Mouse (Mus musculus): ENCODE data around the gene Rab36.

Gene Rab36

DNA sequence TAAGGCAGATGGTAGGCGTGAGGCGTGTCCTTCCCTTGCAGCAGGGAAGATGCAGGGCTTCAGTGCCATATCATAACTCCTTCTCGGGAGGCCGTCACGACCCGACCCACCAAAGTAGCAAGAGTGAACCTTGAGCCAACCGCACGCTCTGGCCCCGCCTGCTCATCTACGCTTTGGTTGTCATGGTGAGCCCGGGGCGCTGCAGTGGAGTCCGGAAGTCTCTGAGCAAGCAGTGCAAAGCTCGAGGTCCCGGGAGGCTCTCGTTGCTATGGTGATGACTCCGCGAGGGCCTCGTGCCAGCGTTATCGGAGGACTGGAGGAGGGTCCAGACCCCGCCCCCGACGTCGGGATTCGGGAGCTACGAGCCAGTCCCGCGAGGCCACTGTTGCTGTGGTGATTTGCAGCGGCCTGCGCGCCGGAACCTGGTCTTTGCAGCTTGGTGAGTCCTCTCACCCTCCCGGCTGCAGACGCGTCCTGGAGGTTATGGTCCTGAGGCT lies at the start of gene Rab36:
Rab36 (plus strand) TSS at position 176 of the 497 bp plus-strand sequence.
- DNase-seq (ENCODE audit: low spot score), result peak; percentile 99

DNA sequence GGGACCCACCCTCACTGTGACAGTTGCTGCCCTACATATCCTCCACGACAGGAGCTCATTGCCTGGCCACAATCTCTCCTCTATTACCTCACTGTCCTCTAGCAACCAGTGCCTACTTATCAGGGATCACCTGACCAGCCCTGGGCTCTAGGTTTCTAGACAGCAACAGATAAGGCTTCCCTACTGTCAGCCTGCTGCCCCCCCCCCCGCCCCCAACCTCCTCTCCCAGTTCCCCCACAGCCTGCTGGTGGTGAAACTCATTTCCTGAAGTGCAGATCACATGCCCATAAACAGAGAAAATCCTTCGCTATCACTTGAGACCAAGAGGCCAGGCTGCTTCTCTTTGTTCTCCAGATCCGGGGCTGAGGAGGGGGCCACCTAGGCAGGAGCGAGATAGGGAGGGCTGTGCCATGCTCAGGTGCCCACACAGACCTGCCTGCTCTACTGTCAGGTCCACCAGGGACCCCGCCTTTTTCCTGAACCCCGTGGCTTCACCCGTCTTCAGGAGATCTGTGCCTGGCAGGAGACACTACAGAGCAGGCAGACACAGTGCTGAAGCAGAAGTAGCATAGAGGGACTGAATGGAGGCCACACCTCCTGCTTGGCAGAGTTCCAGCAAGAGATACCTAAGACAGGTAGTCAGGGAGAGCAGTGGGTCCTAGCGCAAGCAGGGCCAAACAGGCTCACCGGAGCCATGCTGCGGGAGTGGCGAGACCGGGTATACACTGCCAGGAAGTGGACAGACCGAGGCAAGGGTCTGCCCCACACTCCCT lies 49.0 kb upstream of the Rab36 start:
- no peak for DNase-seq (ENCODE audit: low spot score)

DNA sequence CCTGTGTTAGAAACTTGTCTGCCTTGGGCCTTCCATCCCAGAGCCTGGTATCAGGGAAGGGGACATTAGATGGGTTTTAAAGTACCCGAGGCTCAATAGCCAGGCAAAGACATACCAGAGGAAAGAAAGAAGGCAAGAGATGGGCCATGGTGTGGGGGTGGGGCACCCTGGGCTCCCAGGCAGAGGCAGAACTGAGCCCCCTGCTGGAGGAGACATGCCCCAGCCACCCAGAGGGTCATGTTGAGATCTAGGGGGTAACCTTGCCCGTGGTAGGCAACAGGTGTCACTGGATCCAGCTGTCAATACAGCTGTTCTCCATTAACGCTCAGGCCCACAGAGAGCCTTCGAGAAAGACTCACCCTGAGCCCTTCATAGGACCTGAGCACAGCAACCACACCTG lies 47.0 kb upstream of the Rab36 start:
- no peak for DNase-seq (ENCODE audit: low spot score)

DNA sequence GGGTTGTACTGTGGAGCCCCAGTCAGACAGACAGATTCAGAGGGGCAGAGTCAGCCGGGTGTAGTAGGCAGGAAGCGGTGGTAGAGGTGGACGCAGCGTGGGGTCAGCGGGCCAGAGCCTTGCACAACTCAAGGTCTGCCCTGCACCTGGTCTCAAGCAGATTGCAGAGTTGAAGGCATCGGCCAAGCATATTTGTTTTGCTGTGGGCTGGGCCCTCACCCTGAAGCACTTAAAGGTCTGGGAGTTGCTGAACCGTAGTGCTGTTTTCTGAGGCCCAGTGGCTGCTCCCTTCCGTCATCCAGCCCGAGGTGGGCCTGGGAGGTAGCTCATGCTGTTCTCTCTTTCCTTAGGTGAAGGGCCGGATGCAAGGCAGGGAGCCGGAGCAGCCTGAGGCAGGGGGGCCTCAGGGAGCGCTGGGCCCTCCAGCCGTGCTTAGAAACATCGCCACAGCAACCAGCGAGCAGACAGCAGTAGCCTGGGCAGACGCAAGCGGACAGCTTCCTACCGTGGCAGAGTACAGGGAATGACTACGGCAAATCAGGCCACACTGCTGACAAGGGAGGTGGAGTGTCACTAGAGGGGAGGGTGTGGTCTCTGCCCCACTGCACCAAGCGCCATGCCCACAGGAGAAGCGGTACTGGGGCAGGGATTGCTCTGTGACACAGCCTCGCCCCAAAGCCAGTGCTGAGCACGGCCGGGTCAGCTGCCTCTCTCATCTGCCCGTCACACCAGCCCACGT lies 46.1 kb upstream of the Rab36 start:
- DNase-seq (ENCODE audit: low spot score), result peak; percentile 31

DNA sequence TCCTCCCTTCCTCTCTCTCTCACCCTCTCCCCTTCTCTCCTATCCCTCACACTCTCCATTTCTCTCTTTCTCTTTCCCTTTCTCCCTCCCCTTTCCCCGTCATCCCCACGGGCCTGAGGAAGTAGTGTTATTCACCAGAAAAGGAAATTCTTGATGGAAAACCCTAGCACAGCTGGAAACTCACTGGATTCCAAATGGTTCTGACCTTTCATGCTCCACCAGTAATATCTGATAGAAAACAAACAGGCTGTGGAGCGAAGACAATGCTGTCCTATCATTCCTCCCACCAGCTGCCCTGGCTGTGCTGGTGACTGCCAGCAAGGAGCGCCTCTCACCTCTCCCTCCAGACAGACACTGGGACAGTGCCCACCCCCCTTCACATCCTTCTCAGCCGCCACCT lies 42.0 kb upstream of the Rab36 start:
- DNase-seq (ENCODE audit: low spot score), result no peak

DNA sequence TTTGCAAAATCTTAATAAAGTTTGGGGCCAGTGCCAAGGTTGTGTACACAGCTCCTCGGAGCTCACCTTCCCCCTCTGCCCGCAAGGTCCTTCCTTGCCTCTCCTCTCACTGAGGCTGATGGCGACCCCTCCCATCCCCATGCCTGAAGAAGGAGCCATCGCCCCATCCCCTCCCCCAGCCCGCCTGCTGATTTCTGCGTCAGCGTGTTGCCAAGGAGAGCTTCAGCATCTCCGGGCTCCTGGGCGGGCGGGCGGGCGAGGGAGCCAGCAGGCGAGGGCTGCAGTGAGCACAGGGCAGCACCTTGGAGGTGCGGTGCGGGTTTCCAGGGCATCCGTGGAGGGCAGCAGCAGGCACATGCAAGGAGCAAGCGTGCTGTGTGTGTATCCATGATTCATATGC lies 41.5 kb upstream of the Rab36 start:
- DNase-seq (ENCODE audit: low spot score), result peak; percentile 47

DNA sequence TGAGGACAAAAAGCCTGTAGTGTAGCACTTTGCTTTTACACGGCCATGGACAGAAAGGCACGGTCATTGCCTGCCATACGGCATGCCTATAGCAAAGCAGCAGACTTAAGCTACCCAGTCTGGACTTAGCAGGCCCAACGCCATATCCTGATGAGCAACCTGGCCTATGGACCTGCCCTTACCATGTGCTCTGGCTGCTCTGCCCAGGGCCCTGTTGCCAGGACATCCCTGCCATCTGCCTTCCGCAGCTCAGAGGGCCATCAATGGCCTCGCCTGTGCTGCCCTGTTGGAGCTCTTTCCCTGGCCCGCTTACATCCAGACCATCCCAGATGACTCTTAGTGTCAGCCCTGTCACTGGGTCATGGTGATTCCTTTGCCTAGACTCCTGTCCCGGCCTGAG lies 35.5 kb upstream of the Rab36 start:
- no peak for DNase-seq (ENCODE audit: low spot score)

DNA sequence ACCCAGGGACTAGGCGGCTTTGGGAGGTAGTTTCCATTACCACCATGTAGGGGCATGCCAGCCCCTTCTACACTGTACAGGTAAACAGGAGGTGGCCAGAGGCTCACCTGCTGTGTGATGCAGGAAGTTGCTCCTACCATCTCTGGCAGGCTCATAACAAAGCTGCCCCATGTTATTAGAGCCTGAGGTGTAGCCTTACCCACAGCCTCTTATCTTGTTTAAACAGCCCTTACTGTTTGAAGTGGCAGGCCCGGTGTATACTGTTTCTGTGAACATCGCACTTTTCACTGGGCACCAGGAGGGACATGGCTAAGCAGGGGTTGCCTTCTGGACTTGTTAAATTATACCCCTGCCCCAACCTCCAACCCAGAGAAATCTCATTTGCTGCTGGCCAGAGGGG lies 32.8 kb upstream of the Rab36 start:
- no peak for DNase-seq (ENCODE audit: low spot score)

DNA sequence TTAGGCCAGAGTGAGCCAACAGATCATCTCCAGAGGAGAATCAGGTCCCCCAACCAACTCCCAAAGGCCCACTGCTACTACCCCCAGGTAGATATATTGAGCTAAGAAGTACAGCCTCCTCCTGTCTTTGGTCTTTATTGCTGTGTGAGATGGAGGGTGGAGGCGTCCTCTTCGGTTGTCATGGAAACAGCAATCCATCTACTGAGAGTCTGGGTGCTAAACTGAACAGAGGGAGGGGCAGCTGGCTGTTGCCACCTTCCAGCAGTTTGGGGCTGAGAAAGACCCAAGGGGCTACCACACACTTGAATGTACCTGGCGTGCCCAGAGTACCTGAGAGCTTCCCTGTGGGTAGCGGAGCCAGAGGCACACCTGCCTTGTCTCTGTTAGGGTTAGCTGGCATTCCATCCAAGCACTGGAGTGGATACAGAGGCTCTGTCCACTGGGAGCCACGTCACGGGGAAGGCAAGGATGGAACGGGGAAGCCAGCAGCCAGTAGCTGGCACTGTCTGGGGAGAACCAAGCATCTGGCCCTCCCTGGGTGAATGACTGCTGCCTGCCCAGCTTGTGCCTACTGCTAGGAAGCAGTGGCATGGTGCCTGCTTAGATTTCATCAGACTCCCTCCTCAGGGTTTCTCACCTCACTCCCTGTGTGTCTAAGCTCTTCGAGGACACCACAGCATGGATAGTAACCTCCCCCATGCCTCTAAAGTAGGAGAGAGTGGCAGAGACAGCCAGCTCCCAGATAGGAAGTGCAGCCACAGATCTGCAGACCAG lies 29.8 kb upstream of the Rab36 start:
- peak; percentile 28 for DNase-seq (ENCODE audit: low spot score)

DNA sequence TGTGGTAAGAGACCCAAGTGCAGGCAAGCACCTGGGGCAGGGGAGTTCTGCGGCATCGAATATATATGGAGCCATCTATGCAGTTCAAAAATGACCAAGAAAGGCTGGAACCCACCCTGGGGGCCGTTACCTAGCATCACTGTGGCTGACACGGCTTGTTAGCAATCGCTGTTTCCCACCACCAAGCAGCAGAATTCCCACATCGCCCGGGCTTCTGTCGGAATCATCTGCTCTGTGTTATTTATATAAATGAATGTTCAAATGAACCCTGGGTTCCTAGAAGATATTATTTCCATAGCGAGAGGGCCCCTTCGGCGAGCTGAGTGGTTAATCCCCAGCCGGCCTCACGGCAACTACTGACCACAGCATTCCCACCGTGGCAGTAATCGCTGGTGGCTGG lies 26.2 kb upstream of the Rab36 start:
- no peak for DNase-seq (ENCODE audit: low spot score)

DNA sequence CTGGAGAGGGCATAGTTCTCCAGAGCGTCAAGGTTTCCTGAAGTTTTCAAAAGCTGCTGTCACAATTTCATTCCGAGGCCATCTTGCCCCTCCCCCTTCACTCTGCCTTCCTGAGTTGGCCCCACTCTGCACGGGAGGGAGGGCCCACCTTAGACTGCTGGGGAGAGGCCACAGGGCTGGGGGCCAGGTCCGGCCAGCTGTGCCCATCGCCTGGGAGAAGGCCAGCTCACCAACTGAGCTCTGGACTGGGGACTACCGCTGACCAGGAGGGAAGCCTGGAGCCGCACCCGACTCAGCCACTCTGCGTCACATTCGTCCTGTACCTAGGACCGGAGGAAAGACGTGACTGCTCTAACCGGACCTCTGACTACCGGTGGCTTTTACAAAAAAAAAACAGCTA lies 21.4 kb upstream of the Rab36 start:
- DNase-seq (ENCODE audit: low spot score), result no peak

DNA sequence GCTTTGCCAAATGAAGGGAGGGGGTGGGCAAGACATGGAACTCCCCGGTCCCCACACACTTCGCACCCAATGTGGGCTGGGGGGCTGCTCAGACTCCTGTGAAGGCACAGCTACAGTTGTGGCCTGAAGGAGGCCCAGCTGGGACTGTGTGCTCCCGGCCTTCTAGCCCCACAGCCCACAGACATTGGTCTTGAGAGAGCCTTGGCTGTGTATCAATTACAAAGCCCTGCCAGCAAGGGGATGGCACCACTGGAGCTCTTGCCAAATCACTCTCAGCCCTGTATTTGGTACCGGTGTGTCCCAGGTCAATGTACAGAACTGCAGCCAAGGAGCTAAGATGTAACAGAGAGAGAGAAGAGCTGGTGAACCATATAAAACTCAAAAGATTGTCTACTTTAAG lies 20.4 kb upstream of the Rab36 start:
- DNase-seq (ENCODE audit: low spot score), result no peak

DNA sequence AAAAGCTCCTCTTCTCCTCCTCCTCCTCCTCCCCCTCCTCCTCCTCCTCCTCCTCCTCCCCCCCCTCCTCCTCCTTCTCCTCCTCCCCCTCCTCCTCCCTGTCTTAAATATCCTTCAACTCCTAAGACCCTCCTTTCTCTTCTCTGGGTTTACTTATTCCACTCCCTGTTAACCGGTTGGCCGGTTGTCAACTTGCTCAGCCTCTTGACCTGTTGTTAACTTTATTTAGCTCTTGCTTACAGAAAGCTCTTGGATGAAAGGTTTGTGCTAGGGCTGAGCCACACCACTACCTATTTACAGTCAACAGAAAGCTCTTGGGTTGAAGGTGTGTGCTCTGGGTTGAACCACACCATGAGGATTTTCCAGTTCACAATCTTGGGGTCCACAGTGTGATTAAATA lies 16.6 kb upstream of the Rab36 start:
- no peak for DNase-seq (ENCODE audit: low spot score)

DNA sequence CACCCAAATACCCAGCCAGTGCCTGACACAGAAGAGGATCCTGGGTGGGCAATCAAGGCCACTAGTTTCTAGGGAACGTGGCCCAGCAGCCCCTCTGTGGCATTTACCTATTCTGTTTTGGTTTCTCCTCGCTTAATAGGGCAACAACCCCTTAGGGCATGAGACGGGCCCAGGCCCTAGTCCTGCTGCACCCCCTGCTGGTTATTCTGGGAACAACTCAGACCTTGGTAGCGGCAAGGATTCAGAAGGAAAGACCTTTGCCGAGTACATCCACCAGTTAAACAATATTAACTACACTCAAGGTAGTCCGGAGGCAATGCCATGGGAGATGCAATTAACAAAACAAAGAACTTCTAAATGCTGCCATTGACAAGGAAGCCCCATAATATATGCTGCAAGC lies 15.7 kb upstream of the Rab36 start:
- DNase-seq (ENCODE audit: low spot score), result peak; percentile 77

DNA sequence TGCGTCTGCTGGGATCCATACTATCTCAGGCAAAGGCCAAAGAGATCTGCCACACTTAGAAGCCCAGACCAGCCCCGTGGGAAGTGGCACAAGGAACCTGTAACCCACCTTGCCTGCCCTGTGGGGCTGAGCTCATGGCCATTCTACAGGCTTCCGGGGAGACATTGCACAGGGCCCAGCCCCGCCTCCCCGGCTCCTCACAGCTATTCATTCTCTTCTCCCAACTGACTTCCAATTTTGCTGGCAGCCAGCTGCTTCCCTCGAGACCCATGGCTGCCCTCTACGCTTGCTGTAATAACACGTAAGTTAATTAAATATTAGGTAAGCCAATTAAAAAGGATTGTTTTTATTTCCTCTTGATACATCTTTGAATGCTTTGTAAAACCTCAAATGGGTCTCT lies 10.4 kb upstream of the Rab36 start:
- DNase-seq (ENCODE audit: low spot score), result no peak

DNA sequence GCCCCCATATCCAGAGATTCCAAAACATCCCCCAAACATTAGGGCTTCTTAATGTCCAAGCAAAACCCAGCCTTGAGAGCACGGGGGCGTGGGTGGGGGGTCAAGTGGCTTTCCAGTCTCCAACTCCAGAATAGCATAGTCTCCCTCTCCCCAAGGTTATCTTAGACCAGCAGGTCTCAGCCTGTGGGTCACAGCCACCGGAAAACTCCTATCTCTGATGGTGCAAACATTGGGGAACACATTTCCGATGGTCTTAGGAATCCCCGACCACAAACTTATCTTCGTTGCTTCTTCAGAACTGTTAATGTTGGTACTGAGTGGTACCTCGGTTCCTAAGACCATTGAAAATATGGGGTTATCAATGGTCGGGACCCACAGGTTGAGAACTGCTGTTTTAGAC lies 8.1 kb upstream of the Rab36 start:
- DNase-seq (ENCODE audit: low spot score), result no peak

DNA sequence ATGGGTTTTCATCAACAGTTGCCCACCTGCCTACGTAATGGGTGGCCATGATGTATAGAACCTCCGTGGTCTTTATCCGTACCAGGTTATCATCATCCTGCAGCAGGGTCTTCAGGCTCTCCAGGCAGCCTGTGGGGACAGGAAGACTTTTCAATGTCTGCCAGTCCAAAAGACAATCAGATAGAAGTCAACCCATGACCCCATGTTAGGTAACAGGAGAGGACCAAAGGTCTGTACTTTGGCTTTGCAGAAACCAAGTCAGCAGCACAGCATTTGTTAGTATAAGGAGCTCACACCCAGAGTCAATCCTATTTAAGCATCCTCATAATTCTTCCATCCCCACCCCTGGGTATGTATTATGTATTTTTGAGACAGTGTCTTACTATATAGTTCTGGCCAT lies 7.2 kb upstream of the Rab36 start:
- no peak for DNase-seq (ENCODE audit: low spot score)

DNA sequence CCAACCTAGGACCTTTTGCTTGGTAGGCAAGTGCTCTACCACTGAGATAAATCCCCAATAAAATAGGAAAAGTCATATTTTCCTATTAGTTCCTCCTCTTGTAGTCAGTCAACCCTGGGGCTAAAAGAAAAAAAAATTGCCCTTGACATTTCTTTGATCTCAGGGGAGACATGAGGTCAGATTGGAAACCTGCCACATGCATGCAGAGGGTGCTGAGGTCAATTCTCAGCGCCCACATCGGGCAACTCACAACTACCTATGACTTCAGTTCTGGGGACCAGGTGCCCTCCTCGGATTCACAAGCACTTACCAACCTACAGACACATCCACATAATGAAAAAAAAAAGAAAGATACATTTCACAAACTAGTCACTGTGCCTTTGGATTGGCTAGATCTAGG lies 6.6 kb upstream of the Rab36 start:
- no peak for DNase-seq (ENCODE audit: low spot score)

DNA sequence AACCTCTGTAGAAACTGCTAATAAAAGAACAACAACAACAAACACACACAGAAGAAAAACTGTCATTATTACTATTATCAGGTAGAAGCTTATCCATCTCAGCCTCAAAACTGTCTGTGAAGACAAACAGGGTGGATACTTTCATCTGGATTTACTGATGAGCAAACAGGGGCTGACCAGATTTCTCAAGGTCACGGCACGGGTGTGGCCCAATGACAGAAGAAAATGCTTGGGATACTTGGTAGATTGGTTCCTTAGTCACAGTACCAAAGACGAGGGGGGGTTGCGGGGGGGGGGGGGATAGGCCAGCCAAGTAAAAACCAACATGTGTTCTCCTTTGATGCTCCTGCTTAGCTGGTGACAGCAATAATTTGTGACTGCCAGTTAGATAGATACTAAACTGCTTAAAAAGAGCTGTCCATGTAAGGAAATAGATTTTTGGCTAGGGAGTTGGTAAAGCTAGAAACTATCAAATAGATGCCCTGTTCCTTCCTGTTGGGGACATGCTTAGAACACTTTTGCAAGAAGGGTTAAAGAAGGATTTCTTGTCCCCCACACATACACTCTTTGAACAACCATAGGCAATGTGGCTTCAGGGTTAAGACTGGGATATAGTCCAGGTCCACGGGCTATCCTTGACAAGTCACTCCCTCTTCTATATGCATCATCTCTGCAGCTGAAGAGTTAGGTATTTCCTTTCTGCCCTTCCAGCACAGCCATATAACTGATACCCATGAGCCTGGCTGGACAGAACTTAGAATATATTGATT lies 5.3 kb upstream of the Rab36 start:
- no peak for DNase-seq (ENCODE audit: low spot score)

DNA sequence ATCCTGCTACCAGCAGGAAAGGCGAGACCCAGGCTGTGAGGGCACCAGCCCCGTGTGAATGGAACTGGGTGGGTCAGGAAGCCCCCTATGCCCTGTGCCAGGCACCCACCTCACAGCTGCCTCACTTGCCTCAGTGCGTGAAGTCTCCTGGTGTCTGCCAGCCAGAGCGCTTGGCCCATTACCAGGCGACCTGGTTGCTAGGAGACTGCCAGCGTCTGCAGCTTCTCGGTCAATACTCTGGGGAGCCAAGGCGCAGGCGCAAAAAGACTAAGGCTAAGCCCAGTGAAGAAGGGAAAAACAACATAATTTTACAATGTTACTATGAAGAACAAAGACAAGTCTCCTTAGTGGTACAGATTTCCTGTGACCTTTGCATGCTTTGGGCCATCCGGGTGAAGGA lies 4.5 kb upstream of the Rab36 start, which contains the start of gene Rsph14:
Rsph14 (minus strand) TSS at position 192 of the 400 bp plus-strand sequence.
- DNase-seq (ENCODE audit: low spot score), result peak; percentile 75

DNA sequence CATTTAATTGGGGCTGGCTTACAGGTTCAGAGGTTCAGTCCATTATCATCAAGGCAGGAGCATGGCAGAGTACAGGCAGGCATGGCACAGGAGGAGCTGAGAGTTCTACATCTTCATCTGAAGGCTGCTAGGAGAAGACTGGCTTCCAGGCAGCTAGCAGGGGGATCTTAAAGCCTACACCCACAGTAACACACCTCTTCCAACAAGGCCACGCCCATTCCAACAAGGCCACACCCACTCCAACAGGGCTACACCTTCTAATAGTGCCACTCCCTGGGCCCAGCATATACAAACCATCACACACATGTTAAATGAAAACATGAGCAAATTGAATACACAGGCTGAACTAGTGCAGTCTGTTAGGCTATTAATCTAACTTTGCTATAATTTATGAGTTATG lies 5.2 kb downstream of the Rab36 start:
- peak; percentile 32 for DNase-seq (ENCODE audit: low spot score)

DNA sequence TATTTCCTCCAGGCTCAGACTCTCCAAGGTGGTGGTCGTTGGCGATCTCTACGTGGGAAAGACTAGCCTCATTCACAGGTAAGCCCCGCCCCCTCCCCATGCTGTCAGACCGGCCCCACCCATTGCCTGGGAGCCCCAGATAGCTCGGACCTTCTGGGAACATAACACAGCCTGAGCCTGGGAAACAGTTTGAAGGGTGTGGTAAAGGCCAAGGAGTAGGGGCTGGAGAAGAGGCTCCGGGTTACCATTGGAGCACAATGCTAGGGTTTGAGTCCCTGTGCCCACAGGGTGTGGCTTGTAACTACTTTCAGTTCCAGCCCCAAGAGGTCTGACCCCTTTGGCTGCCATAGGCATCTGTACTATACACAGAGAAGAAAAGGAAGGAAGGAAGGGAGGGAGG lies 7.6 kb downstream of the Rab36 start:
- no peak for DNase-seq (ENCODE audit: low spot score)
